Mouse (Mus musculus): ENCODE results near the gene Epop. TPM values are rescaled to one million over a fixed set of nuclear protein-coding genes. Genes with fewer than 3 reads are reported as not detected.
A peak's percentile ranks its signal among the peaks of the same experiment; 100 is the strongest.

The Epop gene
- polyA plus RNA-seq, 1 experiment, result 3.3 TPM

GRCm38 (mm10) chr11:97673148-97673547 lies 43.6 kb upstream of the Epop start:
- no peak overlapping the region for H3K4me3 ChIP-seq
- TF ChIP-seq REST (IDR thresholded peaks at IDR 0.05; ENCODE audit: insufficient read depth, insufficient read length) (no peak), MAX (IDR thresholded peaks at IDR 0.05; ENCODE audit: low read depth) (no peak), POLR2AphosphoS2 (IDR thresholded peaks at IDR 0.05; ENCODE audit: insufficient read length, low read depth) (no peak), E2F4 (IDR thresholded peaks at IDR 0.05; ENCODE audit: insufficient read depth) (no peak)
- H3ac ChIP-seq (ENCODE audit: control insufficient read depth, insufficient read length), result no peak overlapping the region
- H3K36me3 ChIP-seq (ENCODE audit: control insufficient read depth, insufficient read depth), result peaks cover 16% of the 10 kb centered on the region
- H3K79me2 ChIP-seq (ENCODE audit: control insufficient read depth, insufficient read depth), result no peaks in the 10 kb centered on the region
- no peaks in the 10 kb centered on the region for H3K27me3 ChIP-seq (ENCODE audit: control insufficient read depth, insufficient read depth, insufficient read length)
- no peak overlapping the region for H3K4me2 ChIP-seq (ENCODE audit: low read depth)

- TF ChIP-seq USF1 (IDR thresholded peaks at IDR 0.05; ENCODE audit: low read depth) (no peak), MYOG (IDR thresholded peaks at IDR 0.05; ENCODE audit: control insufficient read depth in 1 of 3, insufficient read depth in 1 of 3, insufficient read length in 2 of 3, low read depth in 2 of 3) (no peak), TCF12 (IDR thresholded peaks at IDR 0.05; ENCODE audit: insufficient read depth, poor library complexity, severe bottlenecking) (no peak), REST (IDR thresholded peaks at IDR 0.05; ENCODE audit: insufficient read depth, insufficient read length) (no peak), E2F4 (IDR thresholded peaks at IDR 0.05; ENCODE audit: insufficient read depth) (no peak), TCF3 (IDR thresholded peaks at IDR 0.05; ENCODE audit: insufficient read length, low read depth) (no peak), CEBPB (IDR thresholded peaks at IDR 0.05; ENCODE audit: insufficient read depth, poor library complexity, severe bottlenecking) (no peak), SRF (IDR thresholded peaks at IDR 0.05; ENCODE audit: control insufficient read depth, insufficient read length, low read depth) (no peak), POLR2A (IDR thresholded peaks at IDR 0.05; ENCODE audit: insufficient read length, low read depth) (no peak), MAX (IDR thresholded peaks at IDR 0.05; ENCODE audit: low read depth) (no peak), MYOD1 (IDR thresholded peaks at IDR 0.05; ENCODE audit: control insufficient read depth in 1 of 3, insufficient read length in 2 of 3, low read depth in 2 of 3) (no peak), POLR2AphosphoS2 (IDR thresholded peaks at IDR 0.05; ENCODE audit: insufficient read length, low read depth) (no peak)
- Histone ChIP-seq H3K4me3 (no peak overlapping the region), H3K79me2 (ENCODE audit: control insufficient read depth, insufficient read depth) (no peaks in the 10 kb centered on the region)
These were observed 41.6 kb upstream of the Epop start for GRCm38 (mm10) chr11:97671177-97671527.

GRCm38 (mm10) chr11:97670234-97671176 lies 41.0 kb upstream of the Epop start:
- Histone ChIP-seq H3K36me3 (ENCODE audit: control insufficient read depth, insufficient read depth) (peaks cover 9% of the 10 kb centered on the region), H3K4me2 (ENCODE audit: low read depth) (no peak overlapping the region), H3ac (ENCODE audit: control insufficient read depth, insufficient read length) (no peak overlapping the region), H3K4me3 (no peak overlapping the region), H3K79me2 (ENCODE audit: control insufficient read depth, insufficient read depth) (no peaks in the 10 kb centered on the region), H3K27me3 (ENCODE audit: control insufficient read depth, insufficient read depth, insufficient read length) (no peaks in the 10 kb centered on the region)
- TF ChIP-seq TCF3 (IDR thresholded peaks at IDR 0.05; ENCODE audit: insufficient read length, low read depth), result no peak
- no peak for TF ChIP-seq SRF (IDR thresholded peaks at IDR 0.05; ENCODE audit: control insufficient read depth, insufficient read length, low read depth)
- TF ChIP-seq USF1 (IDR thresholded peaks at IDR 0.05; ENCODE audit: low read depth), result no peak
- TF ChIP-seq MAX (IDR thresholded peaks at IDR 0.05; ENCODE audit: low read depth), result no peak
- TF ChIP-seq MYOD1 (IDR thresholded peaks at IDR 0.05; ENCODE audit: control insufficient read depth in 1 of 3, insufficient read length in 2 of 3, low read depth in 2 of 3), result no peak
- TF ChIP-seq E2F4 (IDR thresholded peaks at IDR 0.05; ENCODE audit: insufficient read depth), result no peak
- no peak for TF ChIP-seq MYOG (IDR thresholded peaks at IDR 0.05; ENCODE audit: control insufficient read depth in 1 of 3, insufficient read depth in 1 of 3, insufficient read length in 2 of 3, low read depth in 2 of 3)
- no peak for TF ChIP-seq POLR2A (IDR thresholded peaks at IDR 0.05; ENCODE audit: insufficient read length, low read depth)
- no peak for TF ChIP-seq TCF12 (IDR thresholded peaks at IDR 0.05; ENCODE audit: insufficient read depth, poor library complexity, severe bottlenecking)
- no peak for TF ChIP-seq REST (IDR thresholded peaks at IDR 0.05; ENCODE audit: insufficient read depth, insufficient read length)
- no peak for TF ChIP-seq POLR2AphosphoS2 (IDR thresholded peaks at IDR 0.05; ENCODE audit: insufficient read length, low read depth)
- TF ChIP-seq CEBPB (IDR thresholded peaks at IDR 0.05; ENCODE audit: insufficient read depth, poor library complexity, severe bottlenecking), result no peak

More at GRCm38 (mm10) chr11:97671177-97671527, 41.6 kb upstream of the Epop start:
- Histone ChIP-seq H3K4me2 (ENCODE audit: low read depth) (no peak overlapping the region), H3K27me3 (ENCODE audit: control insufficient read depth, insufficient read depth, insufficient read length) (no peaks in the 10 kb centered on the region), H3K36me3 (ENCODE audit: control insufficient read depth, insufficient read depth) (peaks cover 11% of the 10 kb centered on the region), H3ac (ENCODE audit: control insufficient read depth, insufficient read length) (no peak overlapping the region)

- Histone ChIP-seq H3K79me2 (ENCODE audit: control insufficient read depth, insufficient read depth) (peaks cover 3% of the 10 kb centered on the region), H3ac (ENCODE audit: control insufficient read depth, insufficient read length) (no peak overlapping the region), H3K4me3 (no peak overlapping the region), H3K36me3 (ENCODE audit: control insufficient read depth, insufficient read depth) (peaks cover 8% of the 10 kb centered on the region), H3K4me2 (ENCODE audit: low read depth) (no peak overlapping the region), H3K27me3 (ENCODE audit: control insufficient read depth, insufficient read depth, insufficient read length) (no peaks in the 10 kb centered on the region)
- peak in 1 of 3 experiments; percentile 16 for TF ChIP-seq MYOD1 (IDR thresholded peaks at IDR 0.05; ENCODE audit: control insufficient read depth in 1 of 3, insufficient read length in 2 of 3, low read depth in 2 of 3)
- TF ChIP-seq POLR2A (IDR thresholded peaks at IDR 0.05; ENCODE audit: insufficient read length, low read depth), result no peak
These were observed 40.3 kb upstream of the Epop start for GRCm38 (mm10) chr11:97669829-97670228.

- H3K4me2 ChIP-seq (ENCODE audit: low read depth), result no peak overlapping the region
- H3K27me3 ChIP-seq (ENCODE audit: control insufficient read depth, insufficient read depth, insufficient read length), result no peaks in the 10 kb centered on the region
- no peak for TF ChIP-seq POLR2A (IDR thresholded peaks at IDR 0.05; ENCODE audit: insufficient read length, low read depth)
- H3K4me3 ChIP-seq, result no peak overlapping the region
- no peak overlapping the region for H3ac ChIP-seq (ENCODE audit: control insufficient read depth, insufficient read length)
- peaks cover 8% of the 10 kb centered on the region for H3K79me2 ChIP-seq (ENCODE audit: control insufficient read depth, insufficient read depth)
- H3K36me3 ChIP-seq (ENCODE audit: control insufficient read depth, insufficient read depth), result peaks cover 8% of the 10 kb centered on the region
These were observed 39.8 kb upstream of the Epop start for GRCm38 (mm10) chr11:97669268-97669667.
